Mouse (Mus musculus) spleen, embryonic (tissue): ENCODE results near the gene Spryd3.
"Not testable (repeated sequence)": the region's sequence is repeated elsewhere in the genome, so short reads cannot be mapped to it uniquely, and the experiment has no call there.

Experiments
- CTCF ChIA-PET: fragments of 350-600 bp; sonication (Branson Sonifier 250); formaldehyde crosslinking; loops from one replicate; lab custom pipeline; 2022; lab: Charles Lee

Gene Spryd3

DNA sequence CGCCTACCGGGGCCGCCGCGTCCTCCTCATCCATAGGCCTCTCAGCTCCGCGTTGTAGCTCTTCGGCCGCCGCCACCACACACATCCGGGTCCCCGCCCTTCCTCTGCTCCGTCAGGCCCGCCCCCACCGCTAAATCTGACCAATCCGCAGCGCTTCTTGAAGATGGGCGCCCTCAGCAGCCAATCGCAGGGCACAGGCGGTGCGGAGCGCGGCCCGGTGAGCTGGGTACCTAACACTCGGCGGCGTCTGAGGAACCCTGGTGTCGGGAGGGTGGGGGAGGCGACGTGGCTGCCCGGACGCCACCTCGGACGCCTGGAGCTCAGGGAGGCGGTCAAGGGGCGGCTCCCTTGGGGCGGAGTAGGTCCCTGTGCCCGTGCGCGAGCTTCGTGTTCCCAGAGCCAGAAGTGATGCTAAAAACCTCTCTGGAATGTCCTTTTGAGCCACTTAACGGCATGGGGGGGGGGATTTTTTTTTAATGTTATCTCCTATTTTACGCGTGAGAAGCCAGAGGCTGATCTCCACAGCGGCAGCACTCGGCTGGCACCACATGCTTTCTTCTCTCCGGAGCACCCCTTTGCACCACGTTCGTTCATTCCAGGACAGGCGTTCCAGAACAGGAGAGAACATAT is at the start of gene Spryd3:
TSS of gene Spryd3 (minus strand) at position 106 of the 630 bp plus-strand sequence.
- CTCF ChIA-PET, result interaction anchor here (0.6 kb wide), 2 partner anchors 29 to 30 kb away, joined by 6 to 17 read pairs; no protein-coding TSS in a partner anchor

DNA sequence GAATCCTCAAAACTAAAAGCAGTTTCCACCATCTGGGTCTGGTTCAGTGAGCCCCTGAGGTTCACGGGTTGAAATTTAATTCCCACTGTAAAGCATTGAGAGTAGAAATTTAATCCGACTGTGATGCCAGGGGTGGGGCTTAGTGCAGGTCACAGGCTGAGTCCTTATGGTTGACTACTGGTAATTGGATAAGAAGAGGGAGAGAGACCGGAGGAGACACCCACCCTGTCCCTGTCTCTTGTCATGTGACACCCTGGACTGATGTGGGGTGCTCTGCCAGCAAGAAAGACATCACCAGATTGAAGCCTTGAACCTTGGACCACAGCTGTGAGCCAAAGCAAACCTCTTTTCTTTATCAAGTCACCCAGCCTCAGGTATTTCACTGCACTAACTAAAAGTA is 47.0 kb upstream of the Spryd3 start:
- CTCF ChIA-PET, result no interaction called here

DNA sequence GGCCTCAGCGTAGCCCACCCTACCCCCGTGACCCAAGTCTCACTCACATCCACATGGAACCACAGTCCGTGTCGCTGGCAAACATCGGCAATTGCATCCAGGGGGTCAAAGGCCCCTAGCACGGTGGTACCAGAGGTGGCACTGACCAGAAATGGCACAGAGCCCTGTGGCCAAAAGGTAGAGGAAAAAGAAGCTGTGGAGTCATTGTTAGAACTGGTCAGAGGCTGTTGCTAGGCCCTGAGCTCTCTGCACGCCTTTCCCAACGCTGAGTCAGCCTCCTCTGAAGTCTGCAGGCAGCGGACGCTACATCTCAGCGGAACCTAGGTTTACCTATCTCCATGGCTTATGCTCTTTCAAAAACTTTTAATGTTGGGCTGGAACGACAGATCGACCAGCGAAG is 43.9 kb upstream of the Spryd3 start:
- CTCF ChIA-PET, result interaction anchor here (0.8 kb wide), 1 partner anchor 30 kb away, joined by 3 read pairs; no protein-coding TSS in a partner anchor

DNA sequence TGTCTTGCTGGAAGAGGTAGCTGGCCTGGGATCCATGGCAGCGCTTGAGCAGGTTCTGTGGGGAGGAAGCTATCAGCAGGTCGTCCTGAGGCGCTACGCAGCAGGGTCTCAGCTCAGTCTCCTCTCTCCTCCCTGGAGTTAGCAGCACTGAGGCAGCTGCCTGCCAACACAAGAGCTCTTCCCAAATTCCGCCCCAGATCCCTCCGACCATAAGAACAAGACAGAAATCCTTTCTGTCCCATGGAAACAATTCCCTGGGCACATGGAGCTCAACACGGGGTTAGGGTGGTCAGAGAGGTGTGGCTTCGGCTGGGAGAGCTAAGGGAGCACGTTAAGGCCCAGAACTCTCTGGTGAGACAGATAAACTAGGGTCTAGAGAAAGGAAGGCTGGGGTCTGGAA is 43.1 kb upstream of the Spryd3 start:
- CTCF ChIA-PET, result interaction anchor here (0.5 to 2.4 kb wide), 2 partner anchors 45 to 66 kb away, joined by 8 read pairs; no protein-coding TSS in a partner anchor

DNA sequence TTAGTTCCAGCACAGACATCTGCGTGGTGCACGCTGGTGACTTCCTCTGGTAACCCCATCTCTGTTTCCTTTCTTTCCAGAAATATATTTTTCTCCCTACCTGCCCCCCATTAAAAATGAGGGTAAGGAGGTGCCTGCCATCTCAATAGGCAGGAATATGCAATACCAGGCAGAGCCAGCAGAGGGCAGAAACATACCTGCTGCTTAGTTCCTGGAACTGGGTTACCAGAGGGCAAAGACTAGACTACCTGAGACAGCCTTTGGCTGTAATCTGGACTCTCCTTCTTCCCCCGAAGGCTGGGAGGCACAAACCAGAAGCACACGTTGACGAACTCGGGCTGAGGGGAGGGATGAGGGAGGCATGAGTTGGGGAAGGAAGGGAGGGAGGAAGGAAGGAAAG is 42.2 kb upstream of the Spryd3 start:
- CTCF ChIA-PET, result interaction anchor here (0.5 to 2.4 kb wide), 3 partner anchors 25 to 67 kb away, joined by 3 to 8 read pairs (median 8); partner anchors contain the start of gene Zfp740

DNA sequence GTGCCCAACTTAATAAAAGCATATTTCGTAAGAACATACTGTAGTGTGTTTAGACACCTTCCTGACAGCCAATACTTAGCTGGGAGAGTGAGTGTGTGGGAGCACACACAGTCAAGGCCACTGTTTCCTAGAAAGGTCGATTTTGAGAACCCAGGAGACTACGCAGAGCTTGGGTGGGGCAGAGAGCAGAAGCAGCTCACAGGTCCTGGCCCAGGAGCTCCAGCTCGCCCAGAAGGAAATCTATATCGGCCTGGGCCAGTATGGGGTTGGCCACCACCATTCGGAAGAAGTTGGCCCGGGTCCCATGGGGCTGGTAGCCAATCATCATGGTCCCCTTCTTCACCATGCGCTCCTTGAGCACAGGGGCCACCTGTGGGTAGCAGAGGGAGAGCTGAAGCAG is 41.4 kb upstream of the Spryd3 start:
- CTCF ChIA-PET, result interaction anchor here (1.0 to 2.4 kb wide), 2 partner anchors 26 to 47 kb away, joined by 3 to 8 read pairs; partner anchors contain the start of gene Zfp740

DNA sequence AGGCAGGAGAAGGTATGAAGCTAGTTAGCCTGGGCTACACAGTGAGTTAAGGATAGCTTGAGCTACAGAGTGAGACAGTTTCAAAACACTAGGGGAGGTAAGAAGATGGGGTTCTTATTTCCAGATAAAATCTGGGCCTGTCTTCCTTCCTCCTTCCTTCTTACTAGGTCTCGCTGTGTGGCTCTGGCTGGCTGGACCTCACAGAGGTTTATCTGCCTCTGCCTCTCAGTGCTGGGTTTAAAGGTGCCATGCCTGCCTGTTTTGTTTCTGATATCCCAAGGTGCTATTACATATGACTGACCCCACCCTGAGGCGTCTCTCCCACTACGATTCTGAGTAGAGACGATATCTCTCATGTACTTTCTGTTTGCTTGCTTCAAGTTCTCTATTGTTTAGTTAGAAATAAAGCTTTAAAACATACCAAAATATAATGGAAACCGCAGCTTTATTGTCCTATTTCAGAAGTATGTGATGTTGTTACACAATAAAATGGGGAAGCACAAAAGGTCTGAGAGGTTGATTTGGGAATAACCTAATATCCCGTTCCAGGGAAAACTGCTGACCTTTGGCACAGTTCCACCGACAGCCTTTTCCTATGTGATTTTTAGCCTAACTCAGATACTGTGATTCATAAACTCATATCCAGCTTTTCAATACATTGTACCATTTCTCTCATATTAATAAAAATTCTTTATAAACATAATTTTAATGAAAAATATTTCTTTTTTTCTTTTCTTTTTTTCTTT is 40.7 kb upstream of the Spryd3 start:
- CTCF ChIA-PET, result interaction anchor here (2.4 kb wide), 1 partner anchor 48 kb away, joined by 8 read pairs; no protein-coding TSS in a partner anchor

DNA sequence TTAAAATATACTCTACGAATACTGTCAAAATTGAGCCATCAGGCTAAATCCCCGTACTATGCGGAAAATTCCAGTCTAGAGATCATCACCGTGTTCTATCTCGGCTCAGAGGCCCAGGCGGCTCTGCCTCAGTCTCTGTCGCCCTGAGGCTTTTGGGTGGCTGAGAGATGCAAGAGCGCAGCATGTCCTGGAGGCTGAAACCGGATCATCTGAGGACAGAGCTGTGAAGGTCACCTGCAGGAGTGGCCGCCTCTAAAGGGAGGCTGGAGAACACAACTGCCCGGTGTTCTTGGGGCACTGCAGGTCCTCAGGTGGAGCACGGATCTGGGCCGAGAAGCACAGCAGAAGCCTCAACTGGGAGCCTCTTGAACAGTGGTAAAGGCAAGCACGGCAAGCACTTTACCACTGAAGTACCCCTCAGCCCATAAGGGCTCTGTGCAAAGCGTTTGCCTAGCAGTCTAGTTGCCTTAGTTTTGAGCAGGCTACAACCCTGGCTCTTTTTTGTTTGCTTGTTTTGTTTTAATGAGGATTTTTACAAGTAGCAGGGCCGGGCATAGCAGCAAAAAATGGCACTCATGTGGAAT is 39.8 kb upstream of the Spryd3 start:
- CTCF ChIA-PET, result interaction anchor here (0.5 to 0.7 kb wide), 2 partner anchors 49 to 58 kb away, joined by 3 to 4 read pairs; no protein-coding TSS in a partner anchor

DNA sequence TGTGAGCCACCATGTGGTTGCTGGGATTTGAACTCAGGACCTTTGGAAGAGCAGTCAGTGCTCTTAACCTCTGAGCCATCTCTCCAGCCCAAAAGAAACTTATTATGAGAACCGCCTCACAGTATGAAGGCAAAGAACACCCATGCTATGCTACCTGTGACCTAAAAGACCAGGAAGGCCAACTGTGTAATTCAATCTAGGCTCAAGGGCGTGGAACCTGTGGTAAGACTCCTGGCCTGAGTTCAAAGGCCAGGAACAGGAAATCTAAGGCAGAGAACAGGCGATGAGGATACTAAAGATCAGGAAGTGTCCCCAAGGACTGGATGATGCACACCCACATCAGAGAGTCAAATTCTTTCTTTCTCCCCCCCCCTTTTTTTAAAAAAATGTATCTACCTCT is 37.5 kb upstream of the Spryd3 start:
- CTCF ChIA-PET, result no interaction called here

DNA sequence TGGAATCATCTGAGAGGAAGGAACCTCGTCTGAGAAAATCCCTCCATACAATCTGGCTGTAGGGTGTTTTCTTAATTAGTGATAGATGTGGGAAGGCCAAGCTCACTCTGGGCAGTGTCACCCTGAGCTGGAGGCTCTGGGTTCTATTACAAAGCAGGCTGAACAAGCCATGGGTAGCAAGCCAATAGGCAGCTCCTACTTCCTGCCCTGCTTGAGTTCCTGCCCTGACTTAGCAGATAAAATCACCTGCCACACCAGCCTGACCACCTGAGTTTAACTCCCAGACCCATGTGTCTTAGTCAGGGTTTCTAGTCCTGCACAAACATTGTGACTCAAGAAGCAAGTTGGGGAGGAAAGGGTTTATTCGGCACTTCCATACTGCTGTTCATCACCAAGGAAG is 33.0 kb upstream of the Spryd3 start:
- CTCF ChIA-PET, result no interaction called here

DNA sequence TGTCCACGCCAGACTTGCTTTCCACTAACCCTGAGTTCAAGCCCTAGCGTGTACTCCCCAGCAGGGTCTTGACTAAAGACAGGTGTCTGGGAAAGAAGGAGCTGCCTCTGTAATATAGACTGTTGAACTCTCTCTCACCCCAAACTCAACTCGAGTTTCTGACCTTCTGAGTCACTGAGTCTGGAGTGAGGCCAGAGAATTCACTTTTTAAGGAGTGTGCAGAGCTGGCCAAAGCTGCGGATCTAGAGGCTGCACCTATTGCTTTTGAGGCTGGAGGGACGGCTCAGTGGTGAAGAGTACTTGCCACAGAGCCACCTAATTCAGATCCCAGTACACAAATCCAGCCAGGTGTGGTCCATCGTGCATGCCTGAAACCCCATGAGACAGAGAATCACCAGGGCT is 31.6 kb upstream of the Spryd3 start:
- CTCF ChIA-PET, result no interaction called here

DNA sequence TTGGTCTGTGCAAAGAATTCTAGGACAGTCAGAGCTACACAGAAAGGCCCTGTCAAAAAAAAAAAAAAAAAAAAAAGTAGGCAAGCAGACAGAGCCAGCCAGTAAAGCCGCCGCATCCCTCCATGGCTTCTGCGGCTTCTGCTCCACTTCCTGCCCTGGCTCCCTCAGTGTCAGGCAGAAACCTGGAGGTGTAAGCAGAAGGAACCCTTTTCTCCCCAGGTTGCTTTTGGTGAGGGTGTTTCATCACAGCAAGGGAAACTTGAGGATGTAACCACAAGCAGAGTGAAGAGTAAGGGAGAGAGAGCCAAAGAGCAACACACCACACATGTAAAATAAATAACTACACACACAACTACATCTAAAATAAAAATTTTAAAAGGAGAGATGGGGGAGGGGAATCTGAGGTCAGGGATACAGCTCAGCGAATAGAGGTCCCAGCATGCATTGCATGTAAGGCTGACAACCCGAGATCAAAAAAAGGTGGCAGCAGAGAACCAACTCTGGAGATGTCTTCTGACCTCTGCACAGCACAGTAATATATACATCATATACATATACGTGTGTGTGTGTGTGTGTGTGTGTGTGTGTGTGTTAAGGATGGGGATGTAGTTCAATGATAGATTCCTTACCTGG is 29.6 kb upstream of the Spryd3 start:
- CTCF ChIA-PET, result interaction anchor here (0.6 kb wide), 1 partner anchor 161 kb away, joined by 3 read pairs; no protein-coding TSS in a partner anchor

DNA sequence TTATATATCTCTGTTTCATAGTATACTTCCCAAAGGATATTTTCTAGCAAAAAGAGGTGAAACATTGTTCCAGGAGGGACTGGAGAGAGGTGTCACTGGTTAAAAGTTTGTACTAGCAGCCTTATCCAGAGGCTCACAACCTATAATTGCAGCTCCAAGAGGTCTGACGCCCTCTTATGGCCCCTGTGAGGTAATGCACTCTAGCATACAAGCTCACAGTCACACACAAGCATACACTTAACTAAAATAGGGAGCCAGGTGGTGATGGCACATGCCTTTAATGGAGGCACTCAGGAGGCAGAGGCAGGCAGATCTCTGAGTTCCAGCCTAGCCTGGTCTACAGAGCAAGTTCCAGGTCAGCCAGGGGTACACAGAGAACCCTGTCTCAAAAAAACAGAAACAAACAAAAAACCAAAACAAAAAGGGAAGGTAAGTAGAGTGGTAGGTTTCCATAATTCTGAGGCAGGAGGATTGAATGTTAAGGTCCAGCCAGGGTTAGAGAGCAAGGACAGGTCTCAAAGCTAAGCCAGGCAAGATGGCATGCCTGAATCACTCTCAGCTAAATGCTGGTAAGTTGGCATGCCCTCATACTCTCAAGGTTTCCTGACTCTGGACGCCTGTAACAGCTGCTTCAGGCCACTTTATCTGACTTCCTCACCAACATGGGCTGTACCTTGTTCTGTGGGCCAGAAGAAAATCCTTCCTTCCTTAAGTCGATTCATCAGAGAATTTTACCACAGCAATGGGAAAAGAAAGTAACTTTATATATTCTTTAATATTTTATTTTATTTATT is 28.1 kb upstream of the Spryd3 start:
- CTCF ChIA-PET, result no interaction called here

DNA sequence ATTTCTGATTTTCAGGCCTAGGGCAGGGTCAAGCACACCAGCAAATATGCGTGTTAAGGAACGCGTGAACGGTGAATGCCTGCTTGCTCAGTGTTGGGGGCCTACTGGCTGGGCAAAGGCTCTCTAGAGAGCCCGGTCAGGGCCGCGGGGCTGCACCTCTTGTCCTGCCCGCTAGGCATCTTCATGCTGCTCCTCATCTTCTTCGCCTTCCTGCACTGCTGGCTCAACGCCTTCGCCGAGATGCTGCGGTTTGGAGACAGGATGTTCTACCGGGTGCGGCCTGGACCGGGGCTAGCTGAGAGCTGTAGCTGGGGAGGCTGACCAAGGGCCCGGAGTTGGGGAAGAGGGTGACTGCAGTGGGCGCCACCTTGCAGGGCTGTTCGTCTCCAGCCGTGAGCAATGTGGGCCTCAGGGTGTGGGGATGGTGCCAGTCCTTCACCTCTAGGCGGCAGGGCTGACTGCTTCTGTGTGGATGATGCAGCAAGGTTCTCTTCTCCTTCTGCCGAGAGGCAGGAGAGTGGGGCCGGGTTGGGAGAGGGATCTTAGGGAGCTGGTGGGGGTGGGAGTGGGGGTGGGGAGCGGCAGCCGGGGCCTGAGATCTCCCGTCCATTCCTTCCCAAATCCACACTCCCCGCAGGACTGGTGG is 24.5 kb upstream of the Spryd3 start:
- CTCF ChIA-PET, result no interaction called here

DNA sequence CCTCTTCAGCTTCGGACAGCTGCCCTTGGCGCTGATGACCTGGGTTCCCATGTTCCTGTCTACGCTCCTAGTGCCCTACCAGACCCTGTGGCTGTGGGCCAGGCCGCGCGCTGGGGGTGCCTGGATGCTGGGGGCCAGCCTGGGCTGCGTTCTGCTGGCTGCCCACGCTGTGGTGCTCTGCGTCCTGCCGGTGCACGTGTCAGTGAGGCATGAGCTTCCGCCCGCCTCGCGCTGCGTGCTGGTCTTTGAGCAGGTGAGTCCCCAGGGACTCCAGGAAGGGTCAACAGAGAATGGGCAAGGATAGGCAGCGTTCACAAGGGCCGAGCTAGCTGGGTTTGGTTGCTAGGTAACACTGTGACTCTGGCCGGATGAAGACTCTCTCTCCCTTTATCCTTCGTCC is 20.8 kb upstream of the Spryd3 start:
- CTCF ChIA-PET, result no interaction called here

DNA sequence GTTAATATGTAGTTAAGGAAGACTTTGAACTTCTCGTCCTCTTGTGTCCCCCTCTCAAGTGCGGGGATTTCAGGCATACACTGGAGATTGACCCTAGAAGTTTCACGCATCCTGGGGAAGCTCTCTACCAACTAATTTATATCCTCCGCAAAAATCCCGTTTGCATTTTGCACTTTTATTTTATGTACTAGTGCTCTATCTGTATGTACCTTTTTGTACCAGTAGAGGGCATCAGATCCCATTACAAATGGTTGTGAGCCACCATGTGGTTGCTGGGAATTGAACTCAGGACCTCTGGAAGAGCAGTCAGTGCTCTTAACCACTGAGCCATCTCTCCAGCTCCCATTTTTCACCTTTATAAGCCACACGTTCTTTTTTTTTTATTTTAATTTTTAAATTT is 19.0 kb upstream of the Spryd3 start:
- CTCF ChIA-PET, result not testable (repeated sequence)

DNA sequence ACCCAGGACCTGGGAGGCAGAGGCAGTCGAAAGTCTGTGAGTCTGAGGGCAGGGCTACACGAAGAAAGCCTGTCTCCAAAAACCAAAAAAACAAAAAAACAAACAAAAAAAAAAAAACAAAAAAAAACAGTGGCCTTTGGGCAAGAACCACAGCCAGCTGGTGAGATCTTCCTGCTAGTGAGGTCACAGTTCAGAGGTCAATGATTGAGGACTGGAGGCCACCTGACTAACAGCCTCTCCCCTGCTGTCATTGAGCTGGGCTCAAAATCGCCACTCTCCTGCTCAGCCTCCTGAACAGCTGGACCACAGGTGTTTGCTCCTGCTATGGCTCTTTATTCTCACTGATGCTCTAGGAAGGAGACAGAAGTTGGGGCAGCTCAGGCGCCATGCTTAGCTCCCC is 16.6 kb upstream of the Spryd3 start:
- CTCF ChIA-PET, result no interaction called here

DNA sequence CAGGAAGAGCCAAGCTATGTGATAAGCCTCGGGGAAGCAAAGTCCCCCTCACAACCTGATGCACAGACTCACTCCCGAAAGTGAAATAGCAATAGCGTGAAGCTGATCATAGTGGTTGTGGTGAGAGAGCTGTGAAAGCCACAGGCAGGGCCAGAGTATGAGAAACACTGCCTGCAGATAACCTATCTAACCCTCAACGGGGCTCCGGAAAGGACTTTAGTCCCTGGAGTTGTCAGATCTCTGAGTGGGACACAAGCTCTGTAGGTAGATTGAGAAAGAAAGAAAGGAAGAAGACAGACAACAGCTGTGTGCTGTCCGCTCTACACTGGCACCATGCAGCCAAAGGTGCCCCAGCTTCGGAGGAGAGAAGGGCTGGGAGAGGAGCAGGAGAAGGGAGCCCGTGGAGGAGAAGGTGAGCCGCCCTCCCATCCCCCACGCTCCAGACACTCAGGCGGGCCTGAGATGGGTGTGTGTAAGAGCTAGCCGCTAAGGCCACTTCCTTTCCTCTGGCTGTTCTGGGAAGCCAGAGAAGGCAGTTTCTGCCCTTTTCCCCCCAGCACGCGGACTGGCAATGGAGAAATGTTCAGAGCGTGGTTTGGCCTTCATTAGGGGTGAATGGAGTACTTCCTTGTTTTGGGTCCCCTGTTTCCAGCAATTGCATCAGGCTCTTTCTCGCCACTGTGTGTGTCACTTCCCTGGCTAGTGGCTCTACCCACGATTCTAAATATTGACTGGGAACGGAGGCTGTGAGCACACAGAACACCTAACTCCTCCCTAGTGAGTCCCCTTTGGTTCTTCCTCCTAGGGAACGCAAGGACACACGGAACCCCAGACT is 14.5 kb upstream of the Spryd3 start, which contains the start of gene Soat2:
TSS of gene Soat2 (plus strand) at position 226 of the 835 bp plus-strand sequence.
- CTCF ChIA-PET, result interaction anchor here (0.5 kb wide), 1 partner anchor 45 kb away, joined by 4 read pairs; no protein-coding TSS in a partner anchor

DNA sequence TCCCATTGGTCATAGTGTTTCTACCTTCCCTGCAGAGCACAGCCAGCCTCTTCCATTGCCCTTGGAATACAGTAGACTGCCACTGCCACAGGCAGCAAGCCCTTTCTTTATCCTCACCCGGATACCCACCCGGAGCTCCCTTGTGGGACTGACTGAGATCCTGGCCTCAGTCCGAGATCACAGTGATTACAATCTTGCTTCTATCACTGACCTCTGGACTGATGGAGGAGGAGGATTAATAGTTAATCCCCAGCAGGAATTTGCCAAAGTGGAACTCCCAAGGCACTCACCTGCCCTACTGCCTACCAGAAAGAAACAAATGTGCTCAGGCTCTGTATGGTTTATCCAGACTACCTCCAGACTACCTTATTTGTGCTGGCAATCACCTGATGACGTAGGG is 13.5 kb upstream of the Spryd3 start:
- CTCF ChIA-PET, result no interaction called here
